26 mouse cellular contexts compared by ENCODE assay signal in the genomic region with DNA sequence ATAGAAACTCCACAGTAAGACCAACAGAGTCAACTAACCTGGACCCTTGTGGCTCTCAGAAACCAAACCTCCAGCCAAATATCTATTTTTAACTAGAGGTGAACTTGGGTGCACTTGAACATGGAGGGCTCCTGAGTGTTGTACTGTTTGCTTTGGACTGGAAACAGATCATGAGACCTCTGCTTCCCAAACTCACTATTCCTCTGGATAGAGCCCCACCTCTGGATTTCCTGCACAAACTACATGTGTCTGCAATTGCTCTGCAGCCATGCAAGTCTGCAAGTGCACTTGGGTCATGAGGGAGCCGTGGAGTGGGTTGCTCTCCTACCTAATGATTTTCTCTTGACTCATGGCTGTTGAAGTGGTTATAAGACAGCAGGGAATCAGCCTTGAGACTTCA.
DNase-seq lines count a peak whose midpoint lies in the region; ATAC-seq and TF ChIP-seq lines count a peak whose summit lies in the region.
"Had no signal": no experiment of that assay in that cellular context is flagged by ENCODE, and none has a peak within 500 bp of the region (broad histone marks: within the 10 kb centered on the region; RNA-seq: fewer than 3 reads in every experiment).

No protein-coding gene starts in this region.

- no peaks in the 10 kb centered on the region for H3K4me1 ChIP-seq in heart, embryonic 10.5 days
- no peaks in the 10 kb centered on the region for H3K4me1 ChIP-seq in heart, postnatal 0 days (ENCODE audit: control insufficient read depth, insufficient read depth)
- H3K4me1 ChIP-seq in lung, postnatal 0 days (ENCODE audit: insufficient read depth, low read depth, low read length), result no peaks in the 10 kb centered on the region
- H3K4me1 ChIP-seq: embryonic facial prominence, embryonic 13.5 days; forebrain, embryonic 10.5 days; hindbrain, embryonic 10.5 days; hindbrain, embryonic 15.5 days; liver, embryonic 12.5 days; stomach, embryonic 15.5 days had no signal

- H3K9ac ChIP-seq in heart, postnatal 0 days (replicated peaks; ENCODE audit: low read depth, low read length), result no peak overlapping the region
- no peak overlapping the region for H3K9ac ChIP-seq in lung, postnatal 0 days (replicated peaks; ENCODE audit: low read depth)
- H3K9ac ChIP-seq: embryonic facial prominence, embryonic 13.5 days; hindbrain, embryonic 15.5 days; liver, embryonic 12.5 days; liver, postnatal 0 days; stomach, embryonic 15.5 days had no signal

- TF ChIP-seq CTCF in heart, postnatal 0 days (IDR thresholded peaks at IDR 0.05; ENCODE audit: low read depth), result no peak
- no peak for TF ChIP-seq CTCF in lung, postnatal 0 days (IDR thresholded peaks at IDR 0.05)

- no peaks in the 10 kb centered on the region for H3K27me3 ChIP-seq in heart, embryonic 10.5 days (ENCODE audit: insufficient read depth, poor library complexity, severe bottlenecking)
- H3K27me3 ChIP-seq in heart, postnatal 0 days (ENCODE audit: control insufficient read depth, insufficient read depth, low read length), result no peaks in the 10 kb centered on the region
- no peaks in the 10 kb centered on the region for H3K27me3 ChIP-seq in lung, postnatal 0 days (replicated peaks; ENCODE audit: insufficient read depth, low read length)
- H3K27me3 ChIP-seq: embryonic facial prominence, embryonic 13.5 days; hindbrain, embryonic 15.5 days; liver, embryonic 12.5 days; Patski; stomach, embryonic 15.5 days had no signal

- H3K36me3 ChIP-seq in heart, embryonic 10.5 days, result no peaks in the 10 kb centered on the region
- H3K36me3 ChIP-seq in heart, postnatal 0 days (replicated peaks; ENCODE audit: control insufficient read depth, insufficient read depth, low read length), result no peaks in the 10 kb centered on the region
- no peaks in the 10 kb centered on the region for H3K36me3 ChIP-seq in lung, postnatal 0 days (ENCODE audit: insufficient read depth, low read length)
- H3K36me3 ChIP-seq: embryonic facial prominence, embryonic 13.5 days; forebrain, embryonic 10.5 days; G1E; hindbrain, embryonic 10.5 days; hindbrain, embryonic 15.5 days; liver, embryonic 12.5 days; stomach, embryonic 15.5 days had no signal

- intact Hi-C loops in left cerebral cortex, postnatal 10 days (cut with DNase I), result no loop called here

- H3K9me3 ChIP-seq in heart, embryonic 10.5 days, result no peaks in the 10 kb centered on the region
- H3K9me3 ChIP-seq in heart, postnatal 0 days (replicated peaks; ENCODE audit: control insufficient read depth, low read length), result no peaks in the 10 kb centered on the region
- no peaks in the 10 kb centered on the region for H3K9me3 ChIP-seq in lung, postnatal 0 days (ENCODE audit: low read length)
- H3K9me3 ChIP-seq: embryonic facial prominence, embryonic 13.5 days; forebrain, embryonic 10.5 days; hindbrain, embryonic 10.5 days; hindbrain, embryonic 15.5 days; liver, embryonic 12.5 days; stomach, embryonic 15.5 days had no signal

- no peak overlapping the region for H3K4me2 ChIP-seq in heart, postnatal 0 days (ENCODE audit: low read depth, low read length)
- no peak overlapping the region for H3K4me2 ChIP-seq in lung, postnatal 0 days (replicated peaks; ENCODE audit: low read depth, low read length)
- H3K4me2 ChIP-seq: embryonic facial prominence, embryonic 13.5 days; hindbrain, embryonic 15.5 days; liver, embryonic 12.5 days; stomach, embryonic 15.5 days had no signal

- no peak; the same call in 1 of the 2 replicates for ATAC-seq in heart, postnatal 0 days (ENCODE audit: insufficient read depth, low read depth)
- peak; percentile 55 for ATAC-seq in lung, postnatal 0 days
- ATAC-seq: forebrain, embryonic 16.5 days; inflammation-experienced regulatory T-cells, adult 6 months; liver, embryonic 12.5 days; liver, postnatal 0 days; Patski had no signal

- TF ChIP-seq EP300 in heart, postnatal 0 days (IDR thresholded peaks at IDR 0.05; ENCODE audit: low read depth), result no peak
- TF ChIP-seq EP300 in lung, postnatal 0 days (IDR thresholded peaks at IDR 0.05), result no peak

- peak; percentile 17 to 38 for DNase-seq in heart, adult 18-20 months
- no peak for DNase-seq in heart, embryonic 10.5 days (ENCODE audit: low spot score)
- DNase-seq in heart, postnatal 0 days (ENCODE audit: low spot score), result peak; percentile 50
- DNase-seq in lung, postnatal 0 days (ENCODE audit: low spot score), result peak; percentile 16
- DNase-seq in lung, postnatal 4 days, result peak; percentile 4 to 49
- no peak for DNase-seq in left cerebral cortex, postnatal 10 days (ENCODE audit: extremely low spot score in 1 of 2, low spot score in 2 of 2)
- DNase-seq in urinary bladder, postnatal 14 days (ENCODE audit: low spot score), result no peak
- DNase-seq: adrenal gland, postnatal 10 days; cerebellum, adult 11 months; cerebellum, adult 9-10 months; gastrocnemius, adult 2 months; gastrocnemius, postnatal 36 days; kidney, adult 11 months; kidney, postnatal 25 days; liver, postnatal 0 days; midbrain, embryonic 14.5 days had no signal

- no peak overlapping the region for H3K27ac ChIP-seq in heart, embryonic 10.5 days
- H3K27ac ChIP-seq in heart, postnatal 0 days (ENCODE audit: low read depth), result no peak overlapping the region
- no peak overlapping the region for H3K27ac ChIP-seq in lung, postnatal 0 days (ENCODE audit: low read length)
- H3K27ac ChIP-seq: embryonic facial prominence, embryonic 13.5 days; forebrain, embryonic 10.5 days; gastrocnemius, adult 2 months; hindbrain, embryonic 10.5 days; hindbrain, embryonic 15.5 days; liver, embryonic 12.5 days; stomach, embryonic 15.5 days had no signal

- no peak overlapping the region for H3K4me3 ChIP-seq in heart, embryonic 10.5 days
- no peak overlapping the region for H3K4me3 ChIP-seq in heart, postnatal 0 days (ENCODE audit: low read depth, low read length)
- no peak overlapping the region for H3K4me3 ChIP-seq in lung, postnatal 0 days (ENCODE audit: low read depth, low read length)
- H3K4me3 ChIP-seq: embryonic facial prominence, embryonic 13.5 days; forebrain, embryonic 10.5 days; gastrocnemius, adult 2 months; hindbrain, embryonic 10.5 days; hindbrain, embryonic 15.5 days; liver, embryonic 12.5 days; stomach, embryonic 15.5 days had no signal

- 86% methylated on average over 1 of the region's 1 CpGs for WGBS in heart, embryonic 10.5 days
- 74% methylated on average over 1 of the region's 1 CpGs for WGBS in heart, postnatal 0 days
- WGBS in lung, postnatal 0 days, result 71% methylated on average over 1 of the region's 1 CpGs

Comparison
In these comparisons a context has a peak if more than half of its experiments do, and no peak if none do; other contexts are left out.
1. DNase-seq: peak in heart, adult 18-20 months (2 of 2), heart, postnatal 0 days (single experiment), lung, postnatal 0 days (single experiment) and lung, postnatal 4 days (2 of 2); none in heart, embryonic 10.5 days (single experiment), left cerebral cortex, postnatal 10 days (0 of 2) and urinary bladder, postnatal 14 days (single experiment).